ENCODE assay signal across 8 mouse cellular contexts in genomic region chr1:55086868-55087400, GRCm38 (mm10). TPM values are rescaled to one million over a fixed set of nuclear protein-coding genes. Genes with fewer than 3 reads are reported as not detected.
DNase-seq lines count a peak whose midpoint lies in the region; ATAC-seq and TF ChIP-seq lines count a peak whose summit lies in the region.

No protein-coding gene starts in this region.

- H3K4me1 ChIP-seq in ES-Bruce4 (ENCODE audit: control insufficient read depth, insufficient read depth, low read length): no peaks in the 10 kb centered on the region
- H3K4me1 ChIP-seq in embryonic facial prominence, embryonic 13.5 days: peaks cover 35% of the 10 kb centered on the region
- H3K4me1 ChIP-seq in hindbrain, embryonic 14.5 days (replicated peaks; ENCODE audit: control insufficient read depth, insufficient read depth, low read length): peaks cover 25% of the 10 kb centered on the region
- H3K4me1 ChIP-seq in limb, embryonic 15.5 days: peaks cover 22% of the 10 kb centered on the region

- H3ac ChIP-seq in myocyte (ENCODE audit: control insufficient read depth, insufficient read length): peak overlapping the region; percentile 84

- no peak for TF ChIP-seq CTCF in ES-Bruce4 (IDR thresholded peaks at IDR 0.05; ENCODE audit: low read depth, low read length)

- 2% methylated on average over 13 of the region's 13 CpGs for WGBS in embryonic facial prominence, embryonic 13.5 days
- 3% methylated on average over 13 of the region's 13 CpGs for WGBS in hindbrain, embryonic 14.5 days
- 1% methylated on average over 13 of the region's 13 CpGs for WGBS in limb, embryonic 15.5 days

- no peaks in the 10 kb centered on the region for H3K27me3 ChIP-seq in ES-Bruce4 (ENCODE audit: control insufficient read depth, insufficient read depth, low read length, poor library complexity, severe bottlenecking)
- no peaks in the 10 kb centered on the region for H3K27me3 ChIP-seq in embryonic facial prominence, embryonic 13.5 days
- no peaks in the 10 kb centered on the region for H3K27me3 ChIP-seq in hindbrain, embryonic 14.5 days (ENCODE audit: control insufficient read depth, insufficient read depth, low read length)
- no peaks in the 10 kb centered on the region for H3K27me3 ChIP-seq in limb, embryonic 15.5 days
- no peaks in the 10 kb centered on the region for H3K27me3 ChIP-seq in myocyte (ENCODE audit: control insufficient read depth, insufficient read depth, insufficient read length)

- no peak for TF ChIP-seq EP300 in ES-Bruce4 (IDR thresholded peaks at IDR 0.05; ENCODE audit: insufficient read depth, low read depth, low read length)

- peaks cover 74% of the 10 kb centered on the region for H3K79me2 ChIP-seq in myocyte (ENCODE audit: control insufficient read depth, insufficient read depth)

- H3K4me3 ChIP-seq in ES-Bruce4 (ENCODE audit: low read depth, low read length) (peak overlapping the region; percentile 99), myocyte (peak overlapping the region; percentile 90)
- H3K4me3 ChIP-seq in embryonic facial prominence, embryonic 13.5 days: peak overlapping the region; percentile 97
- H3K4me3 ChIP-seq in hindbrain, embryonic 14.5 days (replicated peaks; ENCODE audit: low read length): peak overlapping the region; percentile 97
- H3K4me3 ChIP-seq in limb, embryonic 15.5 days: peak overlapping the region; percentile 99

- no peaks in the 10 kb centered on the region for H3K9me3 ChIP-seq in ES-Bruce4 (replicated peaks; ENCODE audit: control insufficient read depth, insufficient read depth, low read length, poor library complexity, severe bottlenecking)
- H3K9me3 ChIP-seq in embryonic facial prominence, embryonic 13.5 days: 0 out of 2 replicates have a peak, but pooled peaks cover 4% of the 10 kb centered on the region
- 0 out of 2 replicates have a peak, but pooled peaks cover 3% of the 10 kb centered on the region for H3K9me3 ChIP-seq in hindbrain, embryonic 14.5 days (ENCODE audit: control insufficient read depth, low read length)
- no peaks in the 10 kb centered on the region for H3K9me3 ChIP-seq in limb, embryonic 15.5 days

- H3K4me2 ChIP-seq in embryonic facial prominence, embryonic 13.5 days: peak overlapping the region; percentile 92
- H3K4me2 ChIP-seq in hindbrain, embryonic 14.5 days (replicated peaks): peak overlapping the region; percentile 95
- H3K4me2 ChIP-seq in limb, embryonic 15.5 days: peak overlapping the region; percentile 57
- H3K4me2 ChIP-seq in myocyte (ENCODE audit: low read depth): peak overlapping the region; percentile 76

- ATAC-seq in embryonic facial prominence, embryonic 13.5 days (ENCODE audit: insufficient number of reproducible peaks, insufficient read depth, low FRiP score, low TSS enrichment, low read depth): no peak
- no peak; the same call in 1 of the 2 replicates for ATAC-seq in hindbrain, embryonic 14.5 days (ENCODE audit: low FRiP score)
- no peak for ATAC-seq in limb, embryonic 15.5 days (ENCODE audit: insufficient number of reproducible peaks, low FRiP score, low TSS enrichment, low read depth)
- no peak for ATAC-seq in activated CD4-positive, CD25-positive, alpha-beta regulatory T cell, adult 4 months

- H3K36me3 ChIP-seq in ES-Bruce4 (ENCODE audit: control insufficient read depth, insufficient read depth, low read length, poor library complexity, severe bottlenecking): peaks cover 73% of the 10 kb centered on the region
- peaks cover 54% of the 10 kb centered on the region for H3K36me3 ChIP-seq in embryonic facial prominence, embryonic 13.5 days
- peaks cover 66% of the 10 kb centered on the region for H3K36me3 ChIP-seq in hindbrain, embryonic 14.5 days (replicated peaks; ENCODE audit: control insufficient read depth, insufficient read depth)
- H3K36me3 ChIP-seq in limb, embryonic 15.5 days: peaks cover 41% of the 10 kb centered on the region
- H3K36me3 ChIP-seq in myocyte (ENCODE audit: control insufficient read depth, insufficient read depth): peaks cover 46% of the 10 kb centered on the region

- H3K9ac ChIP-seq in ES-Bruce4 (ENCODE audit: low read depth, poor library complexity, severe bottlenecking): peak overlapping the region; percentile 95
- H3K9ac ChIP-seq in embryonic facial prominence, embryonic 13.5 days: peak overlapping the region; percentile 94
- H3K9ac ChIP-seq in hindbrain, embryonic 14.5 days: peak overlapping the region; percentile 94
- peak overlapping the region; percentile 97 for H3K9ac ChIP-seq in limb, embryonic 15.5 days

- TF ChIP-seq POLR2A in ES-Bruce4 (IDR thresholded peaks at IDR 0.05; ENCODE audit: insufficient read depth, low read length) (no peak), myocyte (IDR thresholded peaks at IDR 0.05; ENCODE audit: insufficient read length, low read depth) (no peak)

- peak overlapping the region; percentile 69 for H3K27ac ChIP-seq in ES-Bruce4 (ENCODE audit: insufficient read depth, low read length)
- peak overlapping the region; percentile 93 for H3K27ac ChIP-seq in embryonic facial prominence, embryonic 13.5 days
- peak overlapping the region; percentile 97 for H3K27ac ChIP-seq in hindbrain, embryonic 14.5 days
- peak overlapping the region; percentile 96 for H3K27ac ChIP-seq in limb, embryonic 15.5 days

- DNase-seq in heart, adult 11 months: peak; percentile 90
- DNase-seq in heart, adult 18-20 months: no peak
- no peak for DNase-seq in hindbrain, embryonic 14.5 days (ENCODE audit: low spot score)

TF ChIP-seq in myocyte, 11 proteins besides CTCF, POLR2A, EP300 and RAD21 (continues in another document):
- no peak for TF ChIP-seq E2F4 (IDR thresholded peaks at IDR 0.05; ENCODE audit: insufficient read depth)
- no peak for TF ChIP-seq USF1 (IDR thresholded peaks at IDR 0.05; ENCODE audit: low read depth)
- no peak for TF ChIP-seq MYOD1 (IDR thresholded peaks at IDR 0.05; ENCODE audit: control insufficient read depth in 1 of 3, insufficient read length in 2 of 3, low read depth in 2 of 3)
- TF ChIP-seq MAX (IDR thresholded peaks at IDR 0.05; ENCODE audit: low read depth): no peak
- TF ChIP-seq REST (IDR thresholded peaks at IDR 0.05; ENCODE audit: insufficient read depth, insufficient read length): no peak
- TF ChIP-seq SRF (IDR thresholded peaks at IDR 0.05; ENCODE audit: control insufficient read depth, insufficient read length, low read depth): no peak
- no peak for TF ChIP-seq CEBPB (IDR thresholded peaks at IDR 0.05; ENCODE audit: insufficient read depth, poor library complexity, severe bottlenecking)

RNA-seq across cellular contexts. Expression of gene Hspe1, which starts 1.0 kb away (rescaled TPM):
- 100 to 1,000 TPM; 183 to 186 TPM for total RNA-seq in heart, adult 18-20 months (2021)
- polyA plus RNA-seq in ES-Bruce4 (2011; ENCODE audit: insufficient read depth, insufficient read length, low read depth, missing spikeins): 622 and 631 TPM in 2 replicates
- polyA plus RNA-seq in embryonic facial prominence, embryonic 13.5 days (2015; fragmentation: Nextera tagmentation; extraction: Ambion mirVana): 407 and 434 TPM in 2 replicates
- 244 and 262 TPM in 2 replicates for polyA plus RNA-seq in hindbrain, embryonic 14.5 days (2014; fragmentation: Nextera tagmentation; extraction: Ambion mirVana)
- 267 and 321 TPM in 2 replicates for polyA plus RNA-seq in limb, embryonic 15.5 days (2015; fragmentation: Nextera tagmentation; extraction: Ambion mirVana)
- polyA plus RNA-seq in myocyte (2012; fragmentation: generic; extraction: Trizol): 436 TPM
- polyA plus RNA-seq in activated CD4-positive, CD25-positive, alpha-beta regulatory T cell, adult 4 months (2017; shearing (Covaris generic)): 100 to 1,000 TPM; 161 to 194 TPM

RNA-seq across cellular contexts. Expression of gene Hspd1, which starts 1.1 kb away (rescaled TPM):
- 100 to 1,000 TPM; 420 TPM for total RNA-seq in heart, adult 18-20 months (2021)
- 626 and 704 TPM in 2 replicates for polyA plus RNA-seq in ES-Bruce4 (2011; ENCODE audit: insufficient read depth, insufficient read length, low read depth, missing spikeins)
- polyA plus RNA-seq in embryonic facial prominence, embryonic 13.5 days (2015; fragmentation: Nextera tagmentation; extraction: Ambion mirVana): 330 and 337 TPM in 2 replicates
- 222 and 254 TPM in 2 replicates for polyA plus RNA-seq in hindbrain, embryonic 14.5 days (2014; fragmentation: Nextera tagmentation; extraction: Ambion mirVana)
- polyA plus RNA-seq in limb, embryonic 15.5 days (2015; fragmentation: Nextera tagmentation; extraction: Ambion mirVana): 298 and 308 TPM in 2 replicates
- polyA plus RNA-seq in myocyte (2012; fragmentation: generic; extraction: Trizol): 132 TPM
- polyA plus RNA-seq in activated CD4-positive, CD25-positive, alpha-beta regulatory T cell, adult 4 months (2017; shearing (Covaris generic)): 100 to 1,000 TPM; 131 to 198 TPM

RNA-seq across cellular contexts. Expression of gene Coq10b, which starts 34.4 kb away (rescaled TPM):
- 10 to 100 TPM; 33.3 to 33.7 TPM for total RNA-seq in heart, adult 18-20 months (2021)
- polyA plus RNA-seq in ES-Bruce4 (2011; ENCODE audit: insufficient read depth, insufficient read length, low read depth, missing spikeins) (21.2 and 27.1 TPM in 2 replicates), myocyte (2012; fragmentation: generic; extraction: Trizol) (18.5 TPM)
- polyA plus RNA-seq in embryonic facial prominence, embryonic 13.5 days (2015; fragmentation: Nextera tagmentation; extraction: Ambion mirVana): 18.2 and 19.1 TPM in 2 replicates
- polyA plus RNA-seq in hindbrain, embryonic 14.5 days (2014; fragmentation: Nextera tagmentation; extraction: Ambion mirVana): 32.0 and 36.1 TPM in 2 replicates
- 19.9 and 22.2 TPM in 2 replicates for polyA plus RNA-seq in limb, embryonic 15.5 days (2015; fragmentation: Nextera tagmentation; extraction: Ambion mirVana)
- 10 to 100 TPM; 15.4 to 20.7 TPM for polyA plus RNA-seq in activated CD4-positive, CD25-positive, alpha-beta regulatory T cell, adult 4 months (2017; shearing (Covaris generic))

RNA-seq across cellular contexts. Expression of gene Mob4, which starts 44.1 kb away (rescaled TPM):
- 10 to 100 TPM; 29.4 to 33.9 TPM for total RNA-seq in heart, adult 18-20 months (2021)
- 77.2 and 83.5 TPM in 2 replicates for polyA plus RNA-seq in ES-Bruce4 (2011; ENCODE audit: insufficient read depth, insufficient read length, low read depth, missing spikeins)
- polyA plus RNA-seq in embryonic facial prominence, embryonic 13.5 days (2015; fragmentation: Nextera tagmentation; extraction: Ambion mirVana): 149 and 165 TPM in 2 replicates
- 157 and 177 TPM in 2 replicates for polyA plus RNA-seq in hindbrain, embryonic 14.5 days (2014; fragmentation: Nextera tagmentation; extraction: Ambion mirVana)
- polyA plus RNA-seq in limb, embryonic 15.5 days (2015; fragmentation: Nextera tagmentation; extraction: Ambion mirVana): 134 and 138 TPM in 2 replicates
- 19.5 TPM for polyA plus RNA-seq in myocyte (2012; fragmentation: generic; extraction: Trizol)
- 100 to 1,000 TPM in 1 of 2 experiments, 10 to 100 TPM in 1; 97.5 to 143 TPM for polyA plus RNA-seq in activated CD4-positive, CD25-positive, alpha-beta regulatory T cell, adult 4 months (2017; shearing (Covaris generic))

RNA-seq across cellular contexts. Expression of gene Sf3b1, which starts 59.7 kb away (rescaled TPM):
- total RNA-seq in heart, adult 18-20 months (2021): 10 to 100 TPM; 66.1 to 77.2 TPM
- polyA plus RNA-seq in ES-Bruce4 (2011; ENCODE audit: insufficient read depth, insufficient read length, low read depth, missing spikeins): 277 and 314 TPM in 2 replicates
- polyA plus RNA-seq in embryonic facial prominence, embryonic 13.5 days (2015; fragmentation: Nextera tagmentation; extraction: Ambion mirVana): 339 and 381 TPM in 2 replicates
- 299 and 304 TPM in 2 replicates for polyA plus RNA-seq in hindbrain, embryonic 14.5 days (2014; fragmentation: Nextera tagmentation; extraction: Ambion mirVana)
- polyA plus RNA-seq in limb, embryonic 15.5 days (2015; fragmentation: Nextera tagmentation; extraction: Ambion mirVana): 297 and 300 TPM in 2 replicates
- polyA plus RNA-seq in myocyte (2012; fragmentation: generic; extraction: Trizol): 31.8 TPM
- 100 to 1,000 TPM; 412 to 421 TPM for polyA plus RNA-seq in activated CD4-positive, CD25-positive, alpha-beta regulatory T cell, adult 4 months (2017; shearing (Covaris generic))
